Mouse (Mus musculus): ENCODE data around the gene Slc38a8. TPM values are rescaled to one million over a fixed set of nuclear protein-coding genes. Genes with fewer than 3 reads are reported as not detected.

The Slc38a8 gene
- polyA plus RNA-seq, 1 experiment from 2014 or later: not detected

GRCm38 (mm10) chr8:119439424-119439823, 62.1 kb downstream of the Slc38a8 start:
- peaks cover 27% of the 10 kb centered on the region for H3K79me2 ChIP-seq (ENCODE audit: inconsistent target)
- peaks cover 20% of the 10 kb centered on the region for H3K36me3 ChIP-seq (ENCODE audit: inconsistent target)
- WGBS (ENCODE audit: missing documents): 100% methylated on average over 2 of the region's 2 CpGs
- no peak overlapping the region for H3K4me3 ChIP-seq (ENCODE audit: inconsistent target)
- H3K27ac ChIP-seq: no peak overlapping the region

GRCm38 (mm10) chr8:119438876-119439275, 62.6 kb downstream of the Slc38a8 start:
- WGBS (ENCODE audit: missing documents): 80% methylated on average over 6 of the region's 6 CpGs
- Histone ChIP-seq H3K4me3 (ENCODE audit: inconsistent target) (no peak overlapping the region), H3K79me2 (ENCODE audit: inconsistent target) (peaks cover 27% of the 10 kb centered on the region), H3K36me3 (ENCODE audit: inconsistent target) (peaks cover 14% of the 10 kb centered on the region), H3K27ac (no peak overlapping the region)

GRCm38 (mm10) chr8:119437506-119437905, 64.0 kb downstream of the Slc38a8 start:
- Histone ChIP-seq H3K36me3 (ENCODE audit: inconsistent target) (peaks cover under 1% of the 10 kb centered on the region), H3K79me2 (ENCODE audit: inconsistent target) (peaks cover 27% of the 10 kb centered on the region), H3K4me3 (ENCODE audit: inconsistent target) (peak overlapping the region; percentile 69), H3K27ac (peak overlapping the region; percentile 88)
- WGBS (ENCODE audit: missing documents): 30% methylated on average over 11 of the region's 11 CpGs

GRCm38 (mm10) chr8:119436933-119437332, 64.6 kb downstream of the Slc38a8 start:
- Histone ChIP-seq H3K27ac (peak overlapping the region; percentile 88), H3K79me2 (ENCODE audit: inconsistent target) (peaks cover 27% of the 10 kb centered on the region), H3K36me3 (ENCODE audit: inconsistent target) (no peaks in the 10 kb centered on the region), H3K4me3 (ENCODE audit: inconsistent target) (peak overlapping the region; percentile 69)
- under 1% methylated on average over 9 of the region's 9 CpGs for WGBS (ENCODE audit: missing documents)

GRCm38 (mm10) chr8:119436331-119436730, 65.2 kb downstream of the Slc38a8 start:
- Histone ChIP-seq H3K4me3 (ENCODE audit: inconsistent target) (no peak overlapping the region; the same call in 1 of the 2 replicates), H3K27ac (peak overlapping the region; percentile 88), H3K79me2 (ENCODE audit: inconsistent target) (peaks cover 27% of the 10 kb centered on the region), H3K36me3 (ENCODE audit: inconsistent target) (no peaks in the 10 kb centered on the region)
- 55% methylated on average over 10 of the region's 10 CpGs for WGBS (ENCODE audit: missing documents)

GRCm38 (mm10) chr8:119435527-119435926, 66.0 kb downstream of the Slc38a8 start:
- 90% methylated on average over 7 of the region's 7 CpGs for WGBS (ENCODE audit: missing documents)
- peaks cover 27% of the 10 kb centered on the region for H3K79me2 ChIP-seq (ENCODE audit: inconsistent target)
- H3K36me3 ChIP-seq (ENCODE audit: inconsistent target): no peaks in the 10 kb centered on the region
- peak overlapping the region; percentile 88; the same call in 1 of the 2 replicates for H3K27ac ChIP-seq
- no peak overlapping the region for H3K4me3 ChIP-seq (ENCODE audit: inconsistent target)

GRCm38 (mm10) chr8:119434569-119434968, 66.9 kb downstream of the Slc38a8 start:
- Histone ChIP-seq H3K79me2 (ENCODE audit: inconsistent target) (peaks cover 27% of the 10 kb centered on the region), H3K36me3 (ENCODE audit: inconsistent target) (no peaks in the 10 kb centered on the region), H3K4me3 (ENCODE audit: inconsistent target) (no peak overlapping the region), H3K27ac (no peak overlapping the region)
- WGBS (ENCODE audit: missing documents): 97% methylated on average over 6 of the region's 6 CpGs

- H3K27ac ChIP-seq: no peak within 1 kb of the TSS
- no peak within 1 kb of the TSS for H3K4me3 ChIP-seq (ENCODE audit: inconsistent target)
- no peaks in the 10 kb centered on the region for H3K36me3 ChIP-seq (ENCODE audit: inconsistent target)
- H3K79me2 ChIP-seq (ENCODE audit: inconsistent target): peaks cover 18% of the 10 kb centered on the region
- 97% methylated on average over 13 of the region's 13 CpGs for WGBS (ENCODE audit: missing documents)
These were observed 67.8 kb downstream of the Slc38a8 start, which contains the start of gene Osgin1 for GRCm38 (mm10) chr8:119433582-119434174. Gene Osgin1 (plus strand): TSS chr8:119434124.

- Histone ChIP-seq H3K79me2 (ENCODE audit: inconsistent target) (peaks cover 5% of the 10 kb centered on the region), H3K4me3 (ENCODE audit: inconsistent target) (no peak overlapping the region), H3K36me3 (ENCODE audit: inconsistent target) (no peaks in the 10 kb centered on the region), H3K27ac (no peak overlapping the region)
- WGBS (ENCODE audit: missing documents): 86% methylated on average over 3 of the region's 3 CpGs
These were observed 69.1 kb downstream of the Slc38a8 start for GRCm38 (mm10) chr8:119432372-119432771.

- H3K4me3 ChIP-seq (ENCODE audit: inconsistent target): no peak overlapping the region
- H3K27ac ChIP-seq: no peak overlapping the region
- 93% methylated on average over 7 of the region's 7 CpGs for WGBS (ENCODE audit: missing documents)
- H3K79me2 ChIP-seq (ENCODE audit: inconsistent target): no peaks in the 10 kb centered on the region
- H3K36me3 ChIP-seq (ENCODE audit: inconsistent target): no peaks in the 10 kb centered on the region
These were observed 70.8 kb downstream of the Slc38a8 start for GRCm38 (mm10) chr8:119430690-119431089.

GRCm38 (mm10) chr8:119430250-119430649, 71.2 kb downstream of the Slc38a8 start:
- WGBS (ENCODE audit: missing documents): 94% methylated on average over 8 of the region's 8 CpGs
- no peaks in the 10 kb centered on the region for H3K79me2 ChIP-seq (ENCODE audit: inconsistent target)
- H3K36me3 ChIP-seq (ENCODE audit: inconsistent target): no peaks in the 10 kb centered on the region
- no peak overlapping the region for H3K27ac ChIP-seq
- H3K4me3 ChIP-seq (ENCODE audit: inconsistent target): no peak overlapping the region

Other genes starting within 250 kb of the Slc38a8 start
- gene Hsbp1, start 157.2 kb downstream of the Slc38a8 start, polyA plus RNA-seq (2018): 195 to 288 TPM (median 204 TPM) in 3 replicates
- gene Mlycd, start 106.8 kb downstream of the Slc38a8 start, polyA plus RNA-seq (2018): 9.4 to 13.4 TPM (median 12.3 TPM) in 3 replicates
- 17.6 to 31.1 TPM (median 18.4 TPM) in 3 replicates for gene Osgin1, start 67.6 kb downstream of the Slc38a8 start, polyA plus RNA-seq (2018)
- gene Necab2, start 55.0 kb downstream of the Slc38a8 start, polyA plus RNA-seq (2018): not detected in 3 replicates
- 27.0 to 33.7 TPM (median 28.9 TPM) in 3 replicates for gene Mbtps1, start 57.0 kb upstream of the Slc38a8 start, polyA plus RNA-seq (2018)
- 22.6 to 36.4 TPM (median 30.2 TPM) in 3 replicates for gene Hsdl1, start 73.5 kb upstream of the Slc38a8 start, polyA plus RNA-seq (2018)
- not detected in 3 replicates for gene Dnaaf1, start 73.5 kb upstream of the Slc38a8 start, polyA plus RNA-seq (2018)
- 2.5 to 6.5 TPM (median 6.3 TPM) in 3 replicates for gene Taf1c, start 103.5 kb upstream of the Slc38a8 start, polyA plus RNA-seq (2018)
- gene Adad2, start 111.0 kb upstream of the Slc38a8 start, polyA plus RNA-seq (2018): not detected in 3 replicates
- not detected in 3 replicates for gene Kcng4, start 134.0 kb upstream of the Slc38a8 start, polyA plus RNA-seq (2018)
- gene Wfdc1, start 164.7 kb upstream of the Slc38a8 start, polyA plus RNA-seq (2018): not detected in 3 replicates
- not detected in 3 replicates for gene Atp2c2, start 198.3 kb upstream of the Slc38a8 start, polyA plus RNA-seq (2018)

Measured in macrophage (primary cell).